Mouse (Mus musculus) kidney, postnatal 0 days (tissue): Measurements from ENCODE around the gene Arl10. TPM values are rescaled to one million over a fixed set of nuclear protein-coding genes. Genes with fewer than 3 reads are reported as not detected.
"Not testable (repeated sequence)": the region's sequence is repeated elsewhere in the genome, so short reads cannot be mapped to it uniquely, and the experiment has no call there.

Experiments used
- ATAC-seq: fragments of 200-750 bp; cut with Nextera tagmentation; replicated peaks from 2 replicates; pipeline ENCODE4 v1.8.0; 2017; ENCODE audit warnings: low read depth, moderate number of reproducible peaks, moderate TSS enrichment, moderate library complexity; ENCODE audit not compliant: low FRiP score
- DNase-seq: peaks from one replicate; pipeline ENCODE4 v3.0.0-alpha.2; 2016; ENCODE audit warnings: low spot score
- H3K27ac ChIP-seq: fragments of 300-500 bp; sonication (generic); 2 replicates; pipeline ENCODE4 v1.5.1; 2014; ENCODE audit warnings: mild to moderate bottlenecking
- H3K27me3 ChIP-seq: fragments of 300-500 bp; sonication (generic); 2 replicates; pipeline ENCODE4 v1.6.1; 2014; ENCODE audit warnings: low read length, mixed read lengths; ENCODE audit not compliant: insufficient read depth
- H3K36me3 ChIP-seq: fragments of 300-500 bp; sonication (generic); 2 replicates; pipeline ENCODE4 v1.6.1; 2014; ENCODE audit warnings: low read length, mixed read lengths; ENCODE audit not compliant: insufficient read depth
- H3K4me1 ChIP-seq: fragments of 300-500 bp; sonication (generic); replicated peaks from 2 replicates; pipeline ENCODE4 v1.6.1; 2014; ENCODE audit warnings: antibody characterized with exemption, low read length, mixed read lengths; ENCODE audit not compliant: insufficient read depth
- H3K4me2 ChIP-seq: fragments of 300-500 bp; sonication (generic); 2 replicates; pipeline ENCODE4 v1.6.1; 2014; ENCODE audit warnings: mild to moderate bottlenecking, low read length, moderate library complexity, mixed read lengths
- H3K4me3 ChIP-seq: fragments of 300-500 bp; sonication (generic); replicated peaks from 2 replicates; pipeline ENCODE4 v1.5.1; 2014; ENCODE audit warnings: low read depth, low read length
- H3K9ac ChIP-seq: fragments of 300-500 bp; sonication (generic); 2 replicates; pipeline ENCODE4 v1.6.1; 2014; ENCODE audit warnings: low read depth, low read length
- H3K9me3 ChIP-seq: fragments of 300-500 bp; sonication (generic); replicated peaks from 2 replicates; pipeline ENCODE4 v1.6.1; 2016; ENCODE audit warnings: low read length, inconsistent platforms, mixed read lengths
- CTCF ChIP-seq: IDR thresholded peaks from 2 replicates; pipeline ENCODE4 v1.5.1; 2016; ENCODE audit warnings: antibody characterized with exemption, low read depth, mild to moderate bottlenecking, moderate library complexity
- WGBS: fragments of 180-500 bp; shearing (Covaris S2); extraction: QIAGEN DNeasy Blood & Tissue Kit; methylation state at CpG from one replicate; pipeline ENCODE4 v1.1.7; 2014; 5-methylcytosine and 5-hydroxymethylcytosine counted together
- polyA plus RNA-seq: library from polyadenylated mRNA; unstranded; fragments of >200 nt; fragmentation: Nextera tagmentation; extraction: Ambion mirVana; gene quantifications from 2 replicates; pipeline ENCODE4 v1.2.1, GENCODE M21; 2015

The Arl10 gene
- polyA plus RNA-seq, 1 experiment from 2014 or later, result 23.1 TPM

- Histone ChIP-seq H3K27me3 (no peaks in the 10 kb centered on the region), H3K4me2 (no peak overlapping the region), H3K9ac (no peak overlapping the region), H3K27ac (no peak overlapping the region), H3K9me3 (no peaks in the 10 kb centered on the region), H3K4me1 (peaks cover 6% of the 10 kb centered on the region; the same call in 1 of the 2 replicates), H3K36me3 (0 out of 2 replicates have a peak, but pooled peaks cover 7% of the 10 kb centered on the region), H3K4me3 (no peak overlapping the region)
- ATAC-seq, result no peak
- 85% methylated on average over 3 of the region's 3 CpGs for WGBS
- no peak for DNase-seq
- no peak for TF ChIP-seq CTCF
Measured at GRCm38 (mm10) chr13:54608002-54608401, 33.2 kb downstream of the Arl10 start.

GRCm38 (mm10) chr13:54608666-54609065 is 33.9 kb downstream of the Arl10 start:
- no peak for DNase-seq

GRCm38 (mm10) chr13:54609301-54609700 is 34.5 kb downstream of the Arl10 start:
- no peak overlapping the region for H3K4me3 ChIP-seq
- ATAC-seq (no peak), DNase-seq (no peak)
- H3K4me1 ChIP-seq, result peaks cover 6% of the 10 kb centered on the region; the same call in 1 of the 2 replicates
- H3K27ac ChIP-seq, result no peak overlapping the region
- H3K9ac ChIP-seq, result 0 out of 2 replicates have a peak overlapping the region, but pooled peaks have one; percentile 5
- WGBS, result 28% methylated on average over 1 of the region's 1 CpGs
- no peak for TF ChIP-seq CTCF
- no peaks in the 10 kb centered on the region for H3K27me3 ChIP-seq
- H3K9me3 ChIP-seq, result no peaks in the 10 kb centered on the region
- H3K36me3 ChIP-seq, result 0 out of 2 replicates have a peak, but pooled peaks cover 4% of the 10 kb centered on the region
- H3K4me2 ChIP-seq, result no peak overlapping the region

More at GRCm38 (mm10) chr13:54608666-54609065, 33.9 kb downstream of the Arl10 start:
- Histone ChIP-seq H3K9ac (no peak overlapping the region), H3K4me3 (no peak overlapping the region), H3K27ac (no peak overlapping the region), H3K4me1 (peaks cover 6% of the 10 kb centered on the region; the same call in 1 of the 2 replicates), H3K27me3 (no peaks in the 10 kb centered on the region), H3K36me3 (0 out of 2 replicates have a peak, but pooled peaks cover 7% of the 10 kb centered on the region), H3K9me3 (no peaks in the 10 kb centered on the region), H3K4me2 (no peak overlapping the region)
- ATAC-seq, result no peak
- TF ChIP-seq CTCF, result no peak
- WGBS, result 44% methylated on average over 8 of the region's 8 CpGs

- peak; percentile 9; the same call in 1 of the 2 replicates for ATAC-seq
Measured at GRCm38 (mm10) chr13:54610613-54610971, 35.8 kb downstream of the Arl10 start.

GRCm38 (mm10) chr13:54610972-54611754 is 36.3 kb downstream of the Arl10 start, which contains the start of gene Cltb:
Gene Cltb (minus strand): TSS chr13:54611344.
- peak within 1 kb of the TSS; percentile 87 for H3K9ac ChIP-seq
- peak within 1 kb of the TSS; percentile 77 for H3K4me3 ChIP-seq
- H3K4me1 ChIP-seq, result peaks cover 6% of the 10 kb centered on the region; the same call in 1 of the 2 replicates
- peak; percentile 84 for DNase-seq
- H3K36me3 ChIP-seq, result no peaks in the 10 kb centered on the region
- no peaks in the 10 kb centered on the region for H3K9me3 ChIP-seq
- TF ChIP-seq CTCF, result no peak
- ATAC-seq, result peak; percentile 75
- 1% methylated on average over 57 of the region's 66 CpGs for WGBS
- no peaks in the 10 kb centered on the region for H3K27me3 ChIP-seq
- peak within 1 kb of the TSS; percentile 76 for H3K27ac ChIP-seq
- H3K4me2 ChIP-seq, result peak within 1 kb of the TSS; percentile 95

More at GRCm38 (mm10) chr13:54610613-54610971, 35.8 kb downstream of the Arl10 start:
- Histone ChIP-seq H3K9ac (peak overlapping the region; percentile 87), H3K4me2 (peak overlapping the region; percentile 95), H3K27ac (peak overlapping the region; percentile 76), H3K27me3 (no peaks in the 10 kb centered on the region), H3K4me3 (peak overlapping the region; percentile 77), H3K9me3 (no peaks in the 10 kb centered on the region), H3K36me3 (no peaks in the 10 kb centered on the region), H3K4me1 (peaks cover 6% of the 10 kb centered on the region; the same call in 1 of the 2 replicates)
- 9% methylated on average over 13 of the region's 13 CpGs for WGBS
- TF ChIP-seq CTCF, result no peak
- peak; percentile 34 for DNase-seq

- not testable (repeated sequence) for ATAC-seq, H3K4me1 ChIP-seq
- peak; percentile 41 for TF ChIP-seq CTCF
Measured at GRCm38 (mm10) chr13:54613141-54613540, 38.3 kb downstream of the Arl10 start.

More at GRCm38 (mm10) chr13:54613141-54613540, 38.3 kb downstream of the Arl10 start:
- not testable (repeated sequence) for H3K4me2 ChIP-seq, DNase-seq, H3K36me3 ChIP-seq, H3K4me3 ChIP-seq, H3K27me3 ChIP-seq, H3K9me3 ChIP-seq, H3K9ac ChIP-seq, H3K27ac ChIP-seq
- 86% methylated on average over 8 of the region's 8 CpGs for WGBS
